ENCODE assay signal across 8 mouse cellular contexts in genomic region chr8:116980117-116980516, GRCm38 (mm10). TPM values are rescaled to one million over a fixed set of nuclear protein-coding genes. Genes with fewer than 3 reads are reported as not detected.
DNase-seq lines count a peak whose midpoint lies in the region; ATAC-seq lines count a peak whose summit lies in the region.

No protein-coding gene starts in this region.

- H3K9me3 ChIP-seq in limb, embryonic 11.5 days (ENCODE audit: control insufficient read depth, low read length) = no peaks in the 10 kb centered on the region

- H3K9ac ChIP-seq in limb, embryonic 11.5 days (ENCODE audit: low read length) = no peak overlapping the region

- no peak overlapping the region for H3K4me2 ChIP-seq in limb, embryonic 11.5 days (ENCODE audit: low read depth, severe bottlenecking)

- no peak overlapping the region for H3K27ac ChIP-seq in limb, embryonic 11.5 days (replicated peaks; ENCODE audit: low read depth, low read length)

- no peak overlapping the region for H3K4me3 ChIP-seq in limb, embryonic 11.5 days (ENCODE audit: low read depth, low read length)

- WGBS in limb, embryonic 11.5 days = 25% methylated on average over 4 of the region's 4 CpGs

- no peaks in the 10 kb centered on the region for H3K27me3 ChIP-seq in limb, embryonic 11.5 days (ENCODE audit: control insufficient read depth, insufficient read depth, low read length)

- H3K4me1 ChIP-seq in limb, embryonic 11.5 days (ENCODE audit: control insufficient read depth, insufficient read depth, low read length) = no peaks in the 10 kb centered on the region

- H3K36me3 ChIP-seq in limb, embryonic 11.5 days (ENCODE audit: control insufficient read depth, insufficient read depth, low read length) = peaks cover 3% of the 10 kb centered on the region; the same call in 1 of the 2 replicates

- ATAC-seq in erythroblast, adult 5-6 weeks (replicated peaks; ENCODE audit: low FRiP score, poor library complexity, severe bottlenecking) = peak; percentile 60
- no peak for ATAC-seq in limb, embryonic 11.5 days (ENCODE audit: insufficient number of reproducible peaks, low FRiP score, low TSS enrichment, low read depth)

- DNase-seq in right cerebral cortex, adult 18-20 months = peak; percentile 59
- no peak for DNase-seq in right cerebral cortex, postnatal 36 days (ENCODE audit: low spot score in 2 of 2)
- DNase-seq in adrenal gland, postnatal 36 days = peak; percentile 47 to 72
- DNase-seq in kidney, adult 18-20 months = peak; percentile 55
- peak; percentile 77 for DNase-seq in limb, embryonic 11.5 days (ENCODE audit: low spot score)
- peak; percentile 58 to 72 for DNase-seq in natural killer cell, adult 2 months (ENCODE audit: low spot score in 2 of 2)
- peak; percentile 50 to 77 for DNase-seq in thymus, postnatal 10 days (ENCODE audit: low spot score in 2 of 2)

RNA-seq across cellular contexts. Expression of gene 1700030J22Rik, which starts 1.4 kb away (rescaled TPM):
- total RNA-seq in adrenal gland, postnatal 36 days (2021) = 1 to 10 TPM; 1.2 to 2.7 TPM
- not detected in 2 replicates for total RNA-seq in erythroblast, adult 5-6 weeks (2015; ENCODE audit: low replicate concordance)
- total RNA-seq in erythroblast, adult 5-6 weeks (2017; ENCODE audit: low replicate concordance) = not detected in 2 replicates
- polyA plus RNA-seq in limb, embryonic 11.5 days (2014; fragmentation: Nextera tagmentation; extraction: Ambion mirVana) = 2.1 TPM in 2 replicates

RNA-seq across cellular contexts. Expression of gene Gcsh, which starts 13.2 kb away (rescaled TPM):
- total RNA-seq in adrenal gland, postnatal 36 days (2021) = 100 to 1,000 TPM; 125 to 176 TPM
- total RNA-seq in erythroblast, adult 5-6 weeks (2015; ENCODE audit: low replicate concordance) = 9.8 and 19.0 TPM in 2 replicates
- total RNA-seq in erythroblast, adult 5-6 weeks (2017; ENCODE audit: low replicate concordance) = 9.8 and 11.2 TPM in 2 replicates
- polyA plus RNA-seq in limb, embryonic 11.5 days (2014; fragmentation: Nextera tagmentation; extraction: Ambion mirVana) = 165 and 172 TPM in 2 replicates

RNA-seq across cellular contexts. Expression of gene Atmin, which starts 36.9 kb away (rescaled TPM):
- total RNA-seq in adrenal gland, postnatal 36 days (2021) = 10 to 100 TPM; 23.1 to 24.4 TPM
- total RNA-seq in erythroblast, adult 5-6 weeks (2015; ENCODE audit: low replicate concordance) = 3.3 and 5.0 TPM in 2 replicates
- total RNA-seq in erythroblast, adult 5-6 weeks (2017; ENCODE audit: low replicate concordance) = 2.8 and 3.9 TPM in 2 replicates
- 13.4 and 14.8 TPM in 2 replicates for polyA plus RNA-seq in limb, embryonic 11.5 days (2014; fragmentation: Nextera tagmentation; extraction: Ambion mirVana)

RNA-seq across cellular contexts. Expression of gene Cenpn, which starts 58.6 kb away (rescaled TPM):
- total RNA-seq in adrenal gland, postnatal 36 days (2021) = 1 to 10 TPM; 6.1 TPM
- 14.2 and 14.6 TPM in 2 replicates for total RNA-seq in erythroblast, adult 5-6 weeks (2015; ENCODE audit: low replicate concordance)
- total RNA-seq in erythroblast, adult 5-6 weeks (2017; ENCODE audit: low replicate concordance) = 11.0 and 11.9 TPM in 2 replicates
- polyA plus RNA-seq in limb, embryonic 11.5 days (2014; fragmentation: Nextera tagmentation; extraction: Ambion mirVana) = 53.8 and 60.0 TPM in 2 replicates

RNA-seq across cellular contexts. Expression of gene Cmc2, which starts 58.9 kb away (rescaled TPM):
- total RNA-seq in adrenal gland, postnatal 36 days (2021) = 10 to 100 TPM; 54.0 to 60.9 TPM
- total RNA-seq in erythroblast, adult 5-6 weeks (2015; ENCODE audit: low replicate concordance) = 12.5 and 20.0 TPM in 2 replicates
- total RNA-seq in erythroblast, adult 5-6 weeks (2017; ENCODE audit: low replicate concordance) = 26.9 and 35.7 TPM in 2 replicates
- 74.2 and 82.7 TPM in 2 replicates for polyA plus RNA-seq in limb, embryonic 11.5 days (2014; fragmentation: Nextera tagmentation; extraction: Ambion mirVana)

Comparison
In these comparisons a context has a peak if more than half of its experiments do, and no peak if none do; other contexts are left out.
1. DNase-seq: peak in right cerebral cortex, adult 18-20 months (single experiment), adrenal gland, postnatal 36 days (2 of 2), kidney, adult 18-20 months (single experiment), limb, embryonic 11.5 days (single experiment), natural killer cell, adult 2 months (2 of 2) and thymus, postnatal 10 days (2 of 2); none in right cerebral cortex, postnatal 36 days (0 of 2).
2. RNA of gene Gcsh, which starts 13.2 kb away (total RNA-seq): 125 to 176 TPM in adrenal gland, postnatal 36 days; 9.8 to 19.0 TPM in erythroblast, adult 5-6 weeks; every median in the first group is over 4 times any median in the second.
3. RNA of gene Atmin, which starts 36.9 kb away (total RNA-seq): 23.1 to 24.4 TPM in adrenal gland, postnatal 36 days; 2.8 to 5.0 TPM in erythroblast, adult 5-6 weeks; every median in the first group is over 4 times any median in the second.